Mouse (Mus musculus): Measurements from ENCODE around the gene Chrm3.

- TF ChIP-seq CEBPB (IDR thresholded peaks at IDR 0.05; ENCODE audit: low read depth) (no peak), CTCF (IDR thresholded peaks at IDR 0.05; ENCODE audit: control insufficient read depth, insufficient read depth, insufficient read length) (no peak), USF1 (IDR thresholded peaks at IDR 0.05; ENCODE audit: low read depth) (no peak), FOSL1 (IDR thresholded peaks at IDR 0.05; ENCODE audit: insufficient read depth, low read length, poor library complexity, severe bottlenecking) (no peak), MYOG (IDR thresholded peaks at IDR 0.05; ENCODE audit: control insufficient read depth, extremely low read depth, insufficient read length) (no peak), MAX (IDR thresholded peaks at IDR 0.05) (no peak)
Observed at GRCm38 (mm10) chr13:10044084-10044483, 316.6 kb downstream of the Chrm3 start.
